Mouse (Mus musculus): ENCODE measurements at regions not wholly inside any gene's neighbourhood (a gene's known extent, or its start where the extent isn't known, plus 50 kb on each side); places are given as distances from the start of the nearest gene placed in this dataset.
"Not testable (repeated sequence)": the region's sequence is repeated elsewhere in the genome, so short reads cannot be mapped to it uniquely, and the experiment has no call there.

- no peak for DNase-seq (ENCODE audit: low spot score)
Observed at GRCm38 (mm10) chr11:71285193-71285592, 54.7 kb upstream of the Nlrp1b start.

GRCm38 (mm10) chr11:71288243-71288642, 57.7 kb upstream of the Nlrp1b start:
- DNase-seq (ENCODE audit: low spot score): not testable (repeated sequence)

- DNase-seq (ENCODE audit: low spot score): no peak
Observed at GRCm38 (mm10) chr11:71289490-71289889, 59.0 kb upstream of the Nlrp1b start.

GRCm38 (mm10) chr11:71299479-71299878, 68.9 kb upstream of the Nlrp1b start:
- DNase-seq (ENCODE audit: low spot score): no peak

- DNase-seq (ENCODE audit: low spot score): no peak
Observed at GRCm38 (mm10) chr11:71323439-71323838, 92.9 kb upstream of the Nlrp1b start.

GRCm38 (mm10) chr11:71337428-71337827, 106.9 kb upstream of the Nlrp1b start:
- DNase-seq (ENCODE audit: low spot score): no peak

GRCm38 (mm10) chr11:71346024-71346423, 115.5 kb upstream of the Nlrp1b start:
- DNase-seq (ENCODE audit: low spot score): no peak

GRCm38 (mm10) chr11:71357089-71357488, 126.6 kb upstream of the Nlrp1b start:
- DNase-seq (ENCODE audit: low spot score): no peak

GRCm38 (mm10) chr11:71360856-71361255, 130.3 kb upstream of the Nlrp1b start:
- DNase-seq (ENCODE audit: low spot score): no peak

GRCm38 (mm10) chr11:71371871-71372270, 141.3 kb upstream of the Nlrp1b start:
- no peak for DNase-seq (ENCODE audit: low spot score)

- no peak for DNase-seq (ENCODE audit: low spot score)
Observed at GRCm38 (mm10) chr11:71375132-71375531, 144.6 kb upstream of the Nlrp1b start.

- no peak for DNase-seq (ENCODE audit: low spot score)
Observed at GRCm38 (mm10) chr11:71388411-71388810, 157.9 kb upstream of the Nlrp1b start.

GRCm38 (mm10) chr11:71389659-71390058, 159.1 kb upstream of the Nlrp1b start:
- DNase-seq (ENCODE audit: low spot score): no peak

- no peak for DNase-seq (ENCODE audit: low spot score)
Observed at GRCm38 (mm10) chr11:71390151-71390550, 159.6 kb upstream of the Nlrp1b start.

- DNase-seq (ENCODE audit: low spot score): no peak
Observed at GRCm38 (mm10) chr11:71390616-71391015, 160.1 kb upstream of the Nlrp1b start.

GRCm38 (mm10) chr11:71393406-71393805, 162.9 kb upstream of the Nlrp1b start:
- DNase-seq (ENCODE audit: low spot score): no peak

- no peak for DNase-seq (ENCODE audit: low spot score)
Observed at GRCm38 (mm10) chr11:71395023-71395422, 164.5 kb upstream of the Nlrp1b start.

GRCm38 (mm10) chr11:71395631-71396030, 165.1 kb upstream of the Nlrp1b start:
- DNase-seq (ENCODE audit: low spot score): no peak

GRCm38 (mm10) chr11:71400351-71400750, 169.8 kb upstream of the Nlrp1b start:
- DNase-seq (ENCODE audit: low spot score): no peak

GRCm38 (mm10) chr11:71401411-71402276, 171.1 kb upstream of the Nlrp1b start:
- DNase-seq (ENCODE audit: low spot score): no peak

- no peak for DNase-seq (ENCODE audit: low spot score)
Observed at GRCm38 (mm10) chr11:71404361-71404760, 173.8 kb upstream of the Nlrp1b start.

GRCm38 (mm10) chr11:71407043-71407442, 176.5 kb upstream of the Nlrp1b start:
- DNase-seq (ENCODE audit: low spot score): no peak

- no peak for DNase-seq (ENCODE audit: low spot score)
Observed at GRCm38 (mm10) chr11:71409211-71409765, 178.8 kb upstream of the Nlrp1b start.

- no peak for DNase-seq (ENCODE audit: low spot score)
Observed at GRCm38 (mm10) chr11:71410582-71410981, 180.0 kb upstream of the Nlrp1b start.

Measured in lung, postnatal 25 days (tissue).